7 mouse cellular contexts compared by ENCODE assay signal in genomic region chr5:121842665-121843118, GRCm38 (mm10). TPM values are rescaled to one million over a fixed set of nuclear protein-coding genes. Genes with fewer than 3 reads are reported as not detected.
A peak's percentile ranks its signal among the peaks of the same experiment; 100 is the strongest.
DNase-seq lines count a peak whose midpoint lies in the region; ATAC-seq lines count a peak whose summit lies in the region.

No protein-coding gene starts in this region.

- H3K27ac ChIP-seq in intestine, embryonic 16.5 days (ENCODE audit: low read length): no peak overlapping the region
- no peak overlapping the region for H3K27ac ChIP-seq in limb, embryonic 13.5 days
- H3K27ac ChIP-seq in midbrain, embryonic 13.5 days: no peak overlapping the region

- under 1% methylated on average over 33 of the region's 33 CpGs for WGBS in intestine, embryonic 16.5 days
- WGBS in limb, embryonic 13.5 days: under 1% methylated on average over 33 of the region's 33 CpGs
- WGBS in midbrain, embryonic 13.5 days: under 1% methylated on average over 33 of the region's 33 CpGs

- ATAC-seq in granulocyte monocyte progenitor cell, adult 5-6 weeks (replicated peaks; ENCODE audit: poor library complexity, severe bottlenecking): peak; percentile 35
- peak; percentile 76 for ATAC-seq in intestine, embryonic 16.5 days
- ATAC-seq in limb, embryonic 13.5 days (ENCODE audit: low FRiP score, low read depth): peak; percentile 63; the same call in 1 of the 2 replicates
- ATAC-seq in midbrain, embryonic 13.5 days: peak; percentile 74

- no peaks in the 10 kb centered on the region for H3K27me3 ChIP-seq in intestine, embryonic 16.5 days (replicated peaks; ENCODE audit: control insufficient read depth, insufficient read depth, low read length)
- peaks cover 56% of the 10 kb centered on the region for H3K27me3 ChIP-seq in limb, embryonic 13.5 days
- H3K27me3 ChIP-seq in midbrain, embryonic 13.5 days: peaks cover 70% of the 10 kb centered on the region

- no peaks in the 10 kb centered on the region for H3K9me3 ChIP-seq in intestine, embryonic 16.5 days (ENCODE audit: control insufficient read depth, low read length)
- H3K9me3 ChIP-seq in limb, embryonic 13.5 days: no peaks in the 10 kb centered on the region
- H3K9me3 ChIP-seq in midbrain, embryonic 13.5 days: no peaks in the 10 kb centered on the region

- DNase-seq in adrenal gland, adult 8-10 months: peak; percentile 72
- DNase-seq in embryo, embryonic 11 days: peak; percentile 84
- peak; percentile 72 for DNase-seq in spleen, adult 12 weeks (ENCODE audit: low spot score)

- H3K9ac ChIP-seq in intestine, embryonic 16.5 days (ENCODE audit: low read depth, low read length): peak overlapping the region; percentile 77
- H3K9ac ChIP-seq in limb, embryonic 13.5 days: peak overlapping the region; percentile 75
- peak overlapping the region; percentile 64 for H3K9ac ChIP-seq in midbrain, embryonic 13.5 days (replicated peaks)

- H3K36me3 ChIP-seq in intestine, embryonic 16.5 days (ENCODE audit: control insufficient read depth, insufficient read depth, low read length): no peaks in the 10 kb centered on the region
- H3K36me3 ChIP-seq in limb, embryonic 13.5 days: no peaks in the 10 kb centered on the region
- no peaks in the 10 kb centered on the region for H3K36me3 ChIP-seq in midbrain, embryonic 13.5 days

- H3K4me3 ChIP-seq in intestine, embryonic 16.5 days (ENCODE audit: low read length): peak overlapping the region; percentile 56
- H3K4me3 ChIP-seq in limb, embryonic 13.5 days: peak overlapping the region; percentile 57
- H3K4me3 ChIP-seq in midbrain, embryonic 13.5 days (replicated peaks): peak overlapping the region; percentile 49

- H3K4me1 ChIP-seq in intestine, embryonic 16.5 days (ENCODE audit: control insufficient read depth, insufficient read depth, low read length): peaks cover 13% of the 10 kb centered on the region
- peaks cover 27% of the 10 kb centered on the region for H3K4me1 ChIP-seq in limb, embryonic 13.5 days
- H3K4me1 ChIP-seq in midbrain, embryonic 13.5 days (replicated peaks): peaks cover 20% of the 10 kb centered on the region

- peak overlapping the region; percentile 87 for H3K4me2 ChIP-seq in intestine, embryonic 16.5 days (ENCODE audit: low read depth, low read length)
- H3K4me2 ChIP-seq in limb, embryonic 13.5 days (replicated peaks): peak overlapping the region; percentile 85
- H3K4me2 ChIP-seq in midbrain, embryonic 13.5 days (replicated peaks): peak overlapping the region; percentile 65

RNA-seq across cellular contexts. Expression of gene Sh2b3, which starts 5.2 kb away (rescaled TPM):
- total RNA-seq in adrenal gland, adult 8-10 months (2022): 10 to 100 TPM; 34.5 to 37.3 (median 36.0) TPM
- total RNA-seq in granulocyte monocyte progenitor cell, adult 5-6 weeks (2014; fragmentation: Nextera tagmentation): 31.5 and 32.8 TPM in 2 replicates
- total RNA-seq in granulocyte monocyte progenitor cell, adult 5-6 weeks (2017): 11.9 and 12.5 TPM in 2 replicates
- 7.7 and 9.9 TPM in 2 replicates for polyA plus RNA-seq in intestine, embryonic 16.5 days (2015; fragmentation: Nextera tagmentation; extraction: Ambion mirVana)
- polyA plus RNA-seq in limb, embryonic 13.5 days (2015; fragmentation: Nextera tagmentation; extraction: Ambion mirVana): 11.7 and 12.5 TPM in 2 replicates
- 5.3 and 6.0 TPM in 2 replicates for polyA plus RNA-seq in midbrain, embryonic 13.5 days (2015; fragmentation: Nextera tagmentation; extraction: Ambion mirVana)

RNA-seq across cellular contexts. Expression of gene Pheta1, which starts 6.1 kb away (rescaled TPM):
- total RNA-seq in adrenal gland, adult 8-10 months (2022): 1 to 10 TPM; 6.3 to 9.5 (median 7.5) TPM
- total RNA-seq in granulocyte monocyte progenitor cell, adult 5-6 weeks (2014; fragmentation: Nextera tagmentation): 0.62 and 2.6 TPM in 2 replicates
- total RNA-seq in granulocyte monocyte progenitor cell, adult 5-6 weeks (2017): 1.1 and 2.2 TPM in 2 replicates
- 38.1 and 44.6 TPM in 2 replicates for polyA plus RNA-seq in intestine, embryonic 16.5 days (2015; fragmentation: Nextera tagmentation; extraction: Ambion mirVana)
- polyA plus RNA-seq in limb, embryonic 13.5 days (2015; fragmentation: Nextera tagmentation; extraction: Ambion mirVana): 38.5 and 43.4 TPM in 2 replicates
- 52.3 and 56.8 TPM in 2 replicates for polyA plus RNA-seq in midbrain, embryonic 13.5 days (2015; fragmentation: Nextera tagmentation; extraction: Ambion mirVana)
